Mouse (Mus musculus): ENCODE measurements at regions not wholly inside any gene's neighbourhood (a gene's known extent, or its start where the extent isn't known, plus 50 kb on each side); places are given as distances from the start of the nearest gene placed in this dataset.
A peak's percentile ranks its signal among the peaks of the same experiment; 100 is the strongest.

- Histone ChIP-seq H3K9me3 (replicated peaks) (no peaks in the 10 kb centered on the region), H3K9ac (replicated peaks) (no peak overlapping the region), H3K4me3 (replicated peaks) (no peak overlapping the region), H3K4me1 (no peaks in the 10 kb centered on the region), H3K36me3 (no peaks in the 10 kb centered on the region), H3K4me2 (no peak overlapping the region), H3K27me3 (replicated peaks) (no peaks in the 10 kb centered on the region), H3K27ac (replicated peaks) (no peak overlapping the region)
- WGBS: 82% methylated on average over 7 of the region's 7 CpGs
- ATAC-seq (ENCODE audit: low FRiP score): no peak
These were observed 609.7 kb downstream of the Efna5 start for GRCm38 (mm10) chr17:62271399-62271798.

- H3K4me1 ChIP-seq: no peaks in the 10 kb centered on the region
These were observed 611.8 kb downstream of the Efna5 start for GRCm38 (mm10) chr17:62269279-62269678.

DNA sequence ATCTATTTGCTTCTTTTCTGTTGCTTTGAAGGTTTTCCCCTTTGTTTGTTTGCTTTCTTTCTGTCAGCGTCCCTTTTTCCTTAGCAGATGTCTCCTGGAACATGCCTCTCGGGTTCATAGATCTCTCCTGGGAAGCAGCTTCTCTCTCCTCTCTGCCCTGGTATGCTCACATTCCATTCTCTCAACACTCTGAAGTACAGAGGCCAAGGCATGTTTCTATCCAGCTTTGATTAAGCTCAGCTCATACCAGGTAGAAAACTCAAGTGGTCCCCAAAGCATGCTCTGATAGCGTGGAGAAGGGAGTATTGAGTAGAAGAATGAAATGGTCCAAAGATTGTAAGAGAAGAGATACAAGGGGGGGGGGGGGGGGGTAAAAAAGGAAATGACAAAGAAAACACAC lies 627.7 kb downstream of the Efna5 start:
- WGBS: 65% methylated on average over 3 of the region's 3 CpGs
- Histone ChIP-seq H3K4me1 (no peaks in the 10 kb centered on the region), H3K4me3 (replicated peaks) (no peak overlapping the region), H3K9ac (replicated peaks) (no peak overlapping the region), H3K36me3 (no peaks in the 10 kb centered on the region), H3K4me2 (no peak overlapping the region), H3K27ac (replicated peaks) (no peak overlapping the region), H3K27me3 (replicated peaks) (no peaks in the 10 kb centered on the region), H3K9me3 (replicated peaks) (no peaks in the 10 kb centered on the region)
- no peak for ATAC-seq (ENCODE audit: low FRiP score)

More at GRCm38 (mm10) chr17:62269279-62269678, 611.8 kb downstream of the Efna5 start:
- Histone ChIP-seq H3K36me3 (no peaks in the 10 kb centered on the region), H3K4me3 (replicated peaks) (no peak overlapping the region), H3K4me2 (no peak overlapping the region), H3K27me3 (replicated peaks) (no peaks in the 10 kb centered on the region), H3K9me3 (replicated peaks) (no peaks in the 10 kb centered on the region), H3K27ac (replicated peaks) (no peak overlapping the region), H3K9ac (replicated peaks) (no peak overlapping the region)
- no peak for ATAC-seq (ENCODE audit: low FRiP score)
- WGBS: 93% methylated on average over 4 of the region's 4 CpGs

DNA sequence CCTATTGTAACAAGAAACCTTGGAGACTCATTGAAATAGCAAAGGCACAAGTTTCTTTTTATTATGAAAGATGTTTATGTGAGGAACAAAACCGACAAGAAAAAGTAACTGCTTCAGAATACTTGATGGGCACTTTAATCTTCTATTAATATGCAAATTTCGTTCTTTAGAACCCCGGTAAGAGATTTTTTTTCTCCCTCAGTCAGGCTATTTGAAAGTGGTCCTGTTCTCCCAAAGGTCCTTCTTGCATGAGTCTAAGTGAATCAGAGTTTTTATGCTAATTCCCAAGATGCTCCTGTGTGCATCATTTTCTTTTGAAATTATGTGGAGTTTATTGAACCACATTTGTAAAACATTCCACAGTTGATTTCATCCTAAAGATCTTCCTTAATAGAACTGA lies 633.1 kb downstream of the Efna5 start:
- Histone ChIP-seq H3K4me1 (no peaks in the 10 kb centered on the region), H3K27ac (replicated peaks) (no peak overlapping the region), H3K4me3 (replicated peaks) (no peak overlapping the region), H3K4me2 (no peak overlapping the region), H3K9ac (replicated peaks) (no peak overlapping the region), H3K36me3 (no peaks in the 10 kb centered on the region), H3K27me3 (replicated peaks) (no peaks in the 10 kb centered on the region), H3K9me3 (replicated peaks) (no peaks in the 10 kb centered on the region)
- WGBS: 9% methylated on average over 3 of the region's 3 CpGs
- ATAC-seq (ENCODE audit: low FRiP score): no peak

- Histone ChIP-seq H3K4me3 (replicated peaks) (no peak overlapping the region), H3K27me3 (replicated peaks) (no peaks in the 10 kb centered on the region), H3K4me2 (no peak overlapping the region), H3K9ac (replicated peaks) (no peak overlapping the region), H3K4me1 (no peaks in the 10 kb centered on the region), H3K27ac (replicated peaks) (no peak overlapping the region), H3K36me3 (no peaks in the 10 kb centered on the region), H3K9me3 (replicated peaks) (no peaks in the 10 kb centered on the region)
- ATAC-seq (ENCODE audit: low FRiP score): no peak
- 26% methylated on average over 4 of the region's 4 CpGs for WGBS
These were observed 634.5 kb downstream of the Efna5 start for GRCm38 (mm10) chr17:62246650-62247049.

DNA sequence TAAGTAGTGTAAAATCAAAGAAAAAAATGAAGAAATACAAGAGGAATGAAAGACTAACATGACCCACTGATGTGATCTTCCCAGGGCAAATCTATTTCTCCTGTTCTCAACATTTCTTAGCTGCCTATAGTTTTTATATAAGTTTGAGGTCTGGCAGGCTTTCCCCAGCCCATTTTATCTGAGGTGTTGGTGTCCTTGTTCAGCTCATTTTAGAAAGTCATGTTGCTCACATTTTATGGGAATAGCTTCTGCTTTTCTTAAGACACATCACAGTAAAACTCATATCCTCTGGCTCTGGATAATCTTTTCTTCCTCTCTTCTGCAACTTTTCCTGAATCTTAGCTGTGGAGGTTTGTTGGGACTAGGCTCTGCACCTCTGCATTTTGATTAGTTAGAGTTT lies 650.2 kb downstream of the Efna5 start:
- no peak for ATAC-seq (ENCODE audit: low FRiP score)
- H3K27me3 ChIP-seq (replicated peaks): no peaks in the 10 kb centered on the region

DNA sequence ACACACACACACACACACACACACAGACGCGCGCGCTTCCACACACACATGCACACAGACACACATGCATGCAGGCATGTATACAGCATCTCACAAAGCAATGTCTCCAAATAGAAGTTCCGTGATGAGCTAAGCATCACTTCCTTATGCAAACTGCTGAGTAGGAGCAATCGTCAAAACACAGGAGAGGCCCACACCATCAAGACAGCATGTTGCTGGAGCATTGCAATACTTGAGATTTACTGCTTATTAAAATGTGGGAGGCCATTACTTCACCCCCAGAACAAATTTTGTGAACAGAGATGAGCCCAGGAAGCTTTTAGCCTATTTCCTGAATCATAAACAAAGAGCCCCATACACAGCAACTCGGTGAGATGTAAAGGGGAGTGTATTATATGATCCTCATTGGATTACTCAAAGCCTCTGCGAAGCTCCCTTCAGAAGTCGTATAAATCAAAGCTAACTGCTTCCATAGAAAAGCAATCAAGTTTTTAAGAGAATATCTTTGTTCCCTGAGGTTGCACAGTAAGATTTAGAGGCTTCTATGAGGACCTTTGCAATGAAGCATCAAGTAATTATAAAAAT lies 670.6 kb downstream of the Efna5 start:
- ATAC-seq (ENCODE audit: low FRiP score): peak; percentile 82
- Histone ChIP-seq H3K4me1 (0 out of 2 replicates have a peak, but pooled peaks cover 6% of the 10 kb centered on the region), H3K4me3 (replicated peaks) (no peak overlapping the region), H3K9me3 (replicated peaks) (no peaks in the 10 kb centered on the region), H3K27me3 (replicated peaks) (no peaks in the 10 kb centered on the region), H3K36me3 (no peaks in the 10 kb centered on the region), H3K9ac (replicated peaks) (no peak overlapping the region), H3K27ac (replicated peaks) (no peak overlapping the region), H3K4me2 (no peak overlapping the region)
- 59% methylated on average over 9 of the region's 9 CpGs for WGBS

More for the DNA sequence above, 650.2 kb downstream of the Efna5 start:
- Histone ChIP-seq H3K36me3 (no peaks in the 10 kb centered on the region), H3K27ac (replicated peaks) (no peak overlapping the region), H3K9me3 (replicated peaks) (no peaks in the 10 kb centered on the region), H3K9ac (replicated peaks) (no peak overlapping the region), H3K4me2 (no peak overlapping the region), H3K4me3 (replicated peaks) (no peak overlapping the region), H3K4me1 (no peaks in the 10 kb centered on the region)

GRCm38 (mm10) chr17:62202658-62203057 lies 678.5 kb downstream of the Efna5 start:
- H3K27me3 ChIP-seq (replicated peaks): no peaks in the 10 kb centered on the region
- no peaks in the 10 kb centered on the region for H3K9me3 ChIP-seq (replicated peaks)
- H3K4me3 ChIP-seq (replicated peaks): no peak overlapping the region
- H3K27ac ChIP-seq (replicated peaks): no peak overlapping the region
- no peak overlapping the region for H3K4me2 ChIP-seq
- no peak overlapping the region for H3K9ac ChIP-seq (replicated peaks)
- no peaks in the 10 kb centered on the region for H3K36me3 ChIP-seq
- no peaks in the 10 kb centered on the region for H3K4me1 ChIP-seq
- 80% methylated on average over 2 of the region's 2 CpGs for WGBS
- no peak for ATAC-seq (ENCODE audit: low FRiP score)

DNA sequence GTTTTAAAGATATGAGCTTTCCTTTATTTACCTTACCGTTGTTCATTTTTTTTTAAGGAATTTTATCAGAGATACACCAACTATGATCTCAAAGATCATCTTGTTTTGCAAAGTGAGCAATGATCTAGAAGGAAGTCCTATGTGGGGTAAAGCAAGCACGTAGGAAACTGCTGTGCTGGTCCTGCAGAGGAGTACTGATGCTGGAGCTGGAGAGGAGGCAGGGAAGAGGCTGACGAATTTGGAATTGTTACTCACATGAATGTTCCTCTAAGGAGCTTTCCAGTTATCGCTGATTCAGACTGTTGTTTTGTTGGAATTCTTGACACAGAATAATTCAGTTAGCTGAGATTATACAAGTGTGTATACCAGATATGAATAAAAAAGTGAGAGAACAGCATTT lies 680.6 kb downstream of the Efna5 start:
- Histone ChIP-seq H3K27ac (replicated peaks) (no peak overlapping the region), H3K9me3 (replicated peaks) (no peaks in the 10 kb centered on the region), H3K4me1 (no peaks in the 10 kb centered on the region), H3K36me3 (no peaks in the 10 kb centered on the region), H3K9ac (replicated peaks) (no peak overlapping the region), H3K4me2 (no peak overlapping the region), H3K27me3 (replicated peaks) (no peaks in the 10 kb centered on the region), H3K4me3 (replicated peaks) (no peak overlapping the region)
- no peak for ATAC-seq (ENCODE audit: low FRiP score)
- WGBS: 87% methylated on average over 4 of the region's 4 CpGs

DNA sequence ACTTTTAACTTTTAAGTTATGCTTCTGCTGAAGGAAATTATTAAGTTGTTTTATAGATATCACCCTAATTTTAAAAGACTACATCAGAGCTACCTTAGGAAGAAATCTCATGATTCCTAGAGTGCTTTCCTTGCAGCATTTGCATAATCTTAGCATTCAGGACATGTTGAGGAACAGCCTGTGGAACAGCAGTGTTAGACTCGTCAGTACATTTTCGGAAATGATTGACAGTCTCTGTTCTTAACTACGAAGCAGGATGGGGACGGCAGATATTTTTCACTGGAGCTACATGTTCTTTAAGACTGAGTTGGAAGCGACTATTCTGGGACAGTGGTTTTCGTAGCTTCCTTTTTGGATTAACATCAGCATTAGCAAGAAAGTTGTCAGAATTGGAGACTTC lies 681.6 kb downstream of the Efna5 start:
- H3K27ac ChIP-seq (replicated peaks): no peak overlapping the region
- H3K9ac ChIP-seq (replicated peaks): no peak overlapping the region
- H3K27me3 ChIP-seq (replicated peaks): no peaks in the 10 kb centered on the region
- H3K4me1 ChIP-seq: no peaks in the 10 kb centered on the region
- no peaks in the 10 kb centered on the region for H3K36me3 ChIP-seq
- H3K9me3 ChIP-seq (replicated peaks): no peaks in the 10 kb centered on the region
- ATAC-seq (ENCODE audit: low FRiP score): no peak
- H3K4me2 ChIP-seq: no peak overlapping the region
- WGBS: 92% methylated on average over 6 of the region's 6 CpGs
- H3K4me3 ChIP-seq (replicated peaks): no peak overlapping the region

DNA sequence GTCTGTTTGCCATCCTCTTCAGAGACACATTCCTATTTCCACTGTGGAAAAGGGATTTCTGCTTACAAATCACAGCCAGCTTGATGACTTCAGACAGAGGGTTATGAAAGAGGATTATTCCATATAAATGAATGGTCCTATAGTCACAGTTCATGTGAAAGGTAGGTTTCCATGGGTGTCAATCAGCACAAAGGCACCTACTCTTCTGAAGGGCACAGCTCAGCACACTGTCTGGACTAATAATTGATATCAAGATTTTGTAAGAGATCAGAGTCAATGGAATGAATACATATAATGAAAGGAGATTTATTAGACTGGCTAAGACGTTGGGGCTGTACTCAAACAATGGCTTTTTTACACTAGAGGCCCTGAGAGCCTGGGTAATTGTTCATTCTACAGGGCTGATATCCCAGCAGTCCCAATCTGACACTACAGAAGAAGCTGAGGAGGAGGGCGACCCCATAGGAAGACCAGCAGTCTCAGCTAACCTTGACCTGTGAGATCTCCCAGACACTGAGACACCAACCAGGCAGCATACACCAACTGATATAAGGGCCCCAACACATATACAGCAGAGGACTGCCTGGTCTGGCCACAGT lies 702.4 kb downstream of the Efna5 start:
- no peak overlapping the region for H3K9ac ChIP-seq (replicated peaks)
- ATAC-seq (ENCODE audit: low FRiP score): no peak
- no peaks in the 10 kb centered on the region for H3K27me3 ChIP-seq (replicated peaks)
- 60% methylated on average over 2 of the region's 2 CpGs for WGBS
- no peaks in the 10 kb centered on the region for H3K36me3 ChIP-seq
- H3K9me3 ChIP-seq (replicated peaks): no peaks in the 10 kb centered on the region
- H3K4me1 ChIP-seq: no peaks in the 10 kb centered on the region
- no peak overlapping the region for H3K27ac ChIP-seq (replicated peaks)
- no peak overlapping the region for H3K4me2 ChIP-seq
- no peak overlapping the region for H3K4me3 ChIP-seq (replicated peaks)

GRCm38 (mm10) chr17:62176336-62176735 lies 704.8 kb downstream of the Efna5 start:
- Histone ChIP-seq H3K4me1 (no peaks in the 10 kb centered on the region), H3K27me3 (replicated peaks) (no peaks in the 10 kb centered on the region), H3K4me2 (no peak overlapping the region), H3K36me3 (no peaks in the 10 kb centered on the region), H3K9ac (replicated peaks) (no peak overlapping the region), H3K27ac (replicated peaks) (no peak overlapping the region), H3K9me3 (replicated peaks) (no peaks in the 10 kb centered on the region), H3K4me3 (replicated peaks) (no peak overlapping the region)
- ATAC-seq (ENCODE audit: low FRiP score): no peak
- 81% methylated on average over 5 of the region's 5 CpGs for WGBS

All from neural tube, embryonic 15.5 days (tissue).